Mouse (Mus musculus): ENCODE measurements around the gene Tsnaxip1.

DNA sequence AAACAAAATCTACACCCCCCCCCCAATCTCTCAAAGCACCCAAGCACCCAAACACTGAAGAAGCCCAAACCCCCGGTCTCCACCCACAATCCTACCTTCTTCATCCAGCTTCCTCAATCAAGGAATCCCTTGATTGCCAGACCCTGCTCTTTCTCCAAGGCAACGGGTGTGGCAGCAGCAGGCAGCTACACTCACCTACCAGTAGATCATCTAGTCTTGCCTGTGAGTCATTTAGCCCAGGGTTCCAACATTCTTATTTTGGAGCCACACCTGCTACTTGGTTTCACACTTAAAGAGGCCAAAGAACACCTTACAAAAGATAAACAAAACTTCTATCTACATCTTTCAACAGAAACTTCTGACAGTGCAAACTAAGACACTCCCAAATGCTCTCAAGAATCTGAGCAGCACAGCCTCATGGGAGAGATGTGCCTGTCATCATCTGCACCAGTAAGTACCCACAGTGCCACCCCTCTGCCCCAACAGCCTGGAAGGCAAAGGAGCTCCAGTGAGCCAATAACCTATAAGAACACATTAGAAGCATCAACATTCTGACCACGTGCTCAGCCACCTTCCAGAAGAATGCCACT, 33.4 kb upstream of the Tsnaxip1 start:
- TF ChIP-seq CTCF (IDR thresholded peaks at IDR 0.05; ENCODE audit: control insufficient read depth, insufficient read depth, insufficient replicate concordance, low read depth, low read length) (no peak), POLR2A (IDR thresholded peaks at IDR 0.05; ENCODE audit: control insufficient read depth, low read depth, low read length) (no peak)
